Mouse (Mus musculus) mouse embryonic stem cell (cell line): ENCODE measurements around the gene Myh14.

Experiments
- in situ Hi-C, 2 experiments: fragments of 300-500 bp; cut with MboI; formaldehyde crosslinking; loops; 1 replicate in 1 of 2; 3 replicates in 1 of 2; pipeline ENCODE4 v1.14.3; 2019 to 2020; ENCODE audit warnings: low sequenced_read_pairs in 2 of 2, low pct_unique_long_range_greater_than_20kb in 1 of 2, mixed read lengths in 1 of 2; ENCODE audit not compliant: unreplicated experiment in 1 of 2

Gene Myh14

GRCm38 (mm10) chr7:44645951-44646350 is 24.7 kb downstream of the Myh14 start:
- in situ Hi-C loops, result loop anchor here in 1 of 2 experiments (25.0 kb wide), 1 partner anchor 384 kb away; the partner anchor contains the start of genes Acp4 and Gm15517

DNA sequence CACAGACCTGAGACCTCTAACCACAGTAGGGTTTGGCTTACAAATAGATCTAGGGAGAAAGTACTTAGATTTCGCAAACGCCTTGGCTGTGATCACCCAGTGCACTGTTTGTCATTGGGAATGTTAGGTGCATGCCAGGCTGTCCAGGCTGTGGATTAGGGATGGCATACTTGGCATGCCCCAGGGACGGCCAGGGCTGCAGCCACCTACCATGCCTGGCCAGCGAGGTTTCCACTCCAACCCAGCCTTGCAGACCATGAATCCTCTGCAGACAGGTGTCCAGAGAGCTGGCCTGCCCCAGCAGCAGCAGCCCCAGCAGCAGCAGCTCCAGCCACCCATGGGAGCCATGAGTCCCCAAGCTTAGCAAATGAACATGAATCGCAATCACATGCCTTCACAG is 25.4 kb downstream of the Myh14 start:
- in situ Hi-C loops, result loop anchor here in 1 of 2 experiments (25.0 kb wide), 1 partner anchor 383 kb away; the partner anchor contains the start of genes Acp4 and Gm15517

- in situ Hi-C loops, result loop anchor here in 1 of 2 experiments (5.0 to 25.0 kb wide), 2 partner anchors 135 to 380 kb away; partner anchors contain the start of genes Acp4 and Gm15517
Measured at GRCm38 (mm10) chr7:44641887-44642286, 28.8 kb downstream of the Myh14 start.

DNA sequence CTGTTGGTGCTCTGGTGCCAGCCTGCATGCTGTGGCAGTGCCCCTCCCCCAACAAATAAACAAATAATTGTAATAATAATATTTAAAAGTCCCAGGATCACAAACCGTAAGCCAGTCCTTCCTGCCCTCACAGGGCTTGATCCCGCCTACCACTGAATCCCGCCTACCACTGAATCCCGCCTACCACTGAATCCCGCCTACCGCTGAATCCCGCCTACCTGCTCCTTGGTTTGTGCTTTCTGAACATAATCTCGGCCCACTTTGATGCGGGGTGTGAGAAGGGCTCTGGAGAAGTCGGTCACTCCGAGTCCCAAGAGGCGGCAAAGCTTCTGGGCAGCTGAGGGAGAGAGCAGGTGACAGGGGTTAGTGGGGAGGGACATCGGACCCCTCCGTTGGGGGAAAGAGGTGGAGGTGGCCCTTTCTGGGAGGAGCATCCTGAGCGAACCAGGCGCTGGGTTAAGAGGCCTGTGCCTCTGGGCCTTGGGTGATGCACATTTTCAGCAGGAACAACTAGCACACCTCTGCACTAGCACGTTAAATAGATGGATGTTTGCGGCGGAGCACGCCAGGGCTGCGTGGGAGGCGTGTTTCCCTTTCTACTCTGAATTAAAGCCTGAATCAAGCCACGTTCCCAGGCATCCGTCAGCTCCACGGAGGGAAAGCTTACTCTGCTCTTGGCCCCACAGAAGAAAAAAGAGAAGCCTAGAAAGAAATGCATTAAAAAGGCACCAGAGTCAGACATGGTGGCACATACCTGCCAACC is 29.6 kb downstream of the Myh14 start:
- in situ Hi-C loops, result loop anchor here in 1 of 2 experiments (5.0 to 25.0 kb wide), 2 partner anchors 134 to 379 kb away; partner anchors contain the start of genes Acp4 and Gm15517

- in situ Hi-C loops, result loop anchor here in 1 of 2 experiments (25.0 kb wide), 1 partner anchor 376 kb away; the partner anchor contains the start of genes Acp4 and Gm15517
Measured at GRCm38 (mm10) chr7:44638663-44639062, 32.0 kb downstream of the Myh14 start.

GRCm38 (mm10) chr7:44636684-44637083 is 34.0 kb downstream of the Myh14 start:
- in situ Hi-C loops, result loop anchor here in 1 of 2 experiments (25.0 kb wide), 1 partner anchor 374 kb away; the partner anchor contains the start of genes Acp4 and Gm15517

- in situ Hi-C loops, result loop anchor here in 1 of 2 experiments (5.0 to 25.0 kb wide), 2 partner anchors 66 to 371 kb away; partner anchors contain the start of genes Acp4 and Gm15517
Measured at GRCm38 (mm10) chr7:44633407-44633806, 37.2 kb downstream of the Myh14 start.

DNA sequence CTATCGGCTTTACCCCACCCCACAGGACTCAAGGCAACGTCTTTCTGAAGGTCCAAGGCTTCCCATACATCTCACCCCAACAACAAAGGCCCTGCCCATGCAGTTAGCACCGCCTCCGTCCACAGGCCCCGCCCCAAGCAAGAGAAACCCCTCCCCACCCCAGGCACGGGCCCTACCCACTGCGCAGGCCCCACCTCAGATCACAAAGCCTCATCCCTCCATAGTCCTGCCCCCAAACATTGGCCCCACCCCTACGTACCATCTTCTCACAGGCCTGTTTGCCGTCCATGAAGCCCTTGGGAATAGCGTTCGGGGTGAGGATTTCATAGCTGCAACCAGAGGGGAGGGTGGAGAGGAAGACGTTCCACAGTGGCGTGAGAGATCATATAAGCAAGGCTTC is 38.0 kb downstream of the Myh14 start:
- in situ Hi-C loops, result loop anchor here in 1 of 2 experiments (5.0 to 25.0 kb wide), 2 partner anchors 65 to 370 kb away; partner anchors contain the start of genes Acp4 and Gm15517

DNA sequence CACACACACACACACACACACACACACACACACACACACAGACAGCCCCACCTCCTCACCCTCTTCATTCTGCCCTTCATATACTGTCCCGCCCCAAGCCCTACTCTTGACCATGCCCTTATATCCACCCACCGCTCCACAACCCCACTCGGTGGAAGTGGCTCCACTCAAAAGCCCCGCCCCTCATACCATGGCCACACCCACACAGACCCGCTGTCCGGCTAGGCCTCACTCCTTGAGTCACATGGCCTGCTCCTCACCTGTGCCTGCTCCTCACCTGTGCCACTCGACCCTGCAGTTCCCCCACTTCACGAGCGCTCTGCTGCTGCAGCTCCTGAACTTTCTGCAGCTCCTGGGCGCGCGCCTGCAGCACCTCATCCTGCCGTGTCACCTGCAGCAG is 40.2 kb downstream of the Myh14 start:
- in situ Hi-C loops, result loop anchor here in 1 of 2 experiments (5.0 to 25.0 kb wide), 2 partner anchors 63 to 368 kb away; partner anchors contain the start of genes Acp4 and Gm15517

- in situ Hi-C loops, result loop anchor here in 1 of 2 experiments (25.0 kb wide), 1 partner anchor 366 kb away; the partner anchor contains the start of genes Acp4 and Gm15517
Measured at GRCm38 (mm10) chr7:44628402-44629034, 42.1 kb downstream of the Myh14 start.

DNA sequence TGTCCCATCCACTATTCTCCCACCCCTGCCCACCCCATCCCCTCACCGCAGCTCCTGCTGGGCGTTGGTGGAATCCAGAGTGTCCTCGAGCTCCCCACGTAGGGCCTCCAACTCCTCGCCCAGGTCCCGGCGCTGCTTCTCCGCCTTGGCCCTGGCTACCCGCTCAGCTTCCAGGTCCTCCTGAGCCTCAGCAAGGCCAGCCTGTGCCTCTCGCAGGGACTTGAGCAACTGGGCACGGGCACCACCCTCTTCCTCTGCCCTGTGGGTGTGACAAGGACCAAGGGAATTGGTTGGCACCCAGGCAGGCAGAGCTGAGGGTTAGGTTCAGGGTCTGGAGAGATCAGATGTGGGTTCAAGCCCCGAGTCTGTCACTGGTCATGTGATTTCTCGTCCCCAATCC is 43.7 kb downstream of the Myh14 start:
- in situ Hi-C loops, result loop anchor here in 1 of 2 experiments (25.0 kb wide), 1 partner anchor 365 kb away; the partner anchor contains the start of genes Acp4 and Gm15517

GRCm38 (mm10) chr7:44626068-44626385 is 44.6 kb downstream of the Myh14 start:
- in situ Hi-C loops, result loop anchor here in 1 of 2 experiments (25.0 kb wide), 1 partner anchor 364 kb away; the partner anchor contains the start of genes Acp4 and Gm15517

DNA sequence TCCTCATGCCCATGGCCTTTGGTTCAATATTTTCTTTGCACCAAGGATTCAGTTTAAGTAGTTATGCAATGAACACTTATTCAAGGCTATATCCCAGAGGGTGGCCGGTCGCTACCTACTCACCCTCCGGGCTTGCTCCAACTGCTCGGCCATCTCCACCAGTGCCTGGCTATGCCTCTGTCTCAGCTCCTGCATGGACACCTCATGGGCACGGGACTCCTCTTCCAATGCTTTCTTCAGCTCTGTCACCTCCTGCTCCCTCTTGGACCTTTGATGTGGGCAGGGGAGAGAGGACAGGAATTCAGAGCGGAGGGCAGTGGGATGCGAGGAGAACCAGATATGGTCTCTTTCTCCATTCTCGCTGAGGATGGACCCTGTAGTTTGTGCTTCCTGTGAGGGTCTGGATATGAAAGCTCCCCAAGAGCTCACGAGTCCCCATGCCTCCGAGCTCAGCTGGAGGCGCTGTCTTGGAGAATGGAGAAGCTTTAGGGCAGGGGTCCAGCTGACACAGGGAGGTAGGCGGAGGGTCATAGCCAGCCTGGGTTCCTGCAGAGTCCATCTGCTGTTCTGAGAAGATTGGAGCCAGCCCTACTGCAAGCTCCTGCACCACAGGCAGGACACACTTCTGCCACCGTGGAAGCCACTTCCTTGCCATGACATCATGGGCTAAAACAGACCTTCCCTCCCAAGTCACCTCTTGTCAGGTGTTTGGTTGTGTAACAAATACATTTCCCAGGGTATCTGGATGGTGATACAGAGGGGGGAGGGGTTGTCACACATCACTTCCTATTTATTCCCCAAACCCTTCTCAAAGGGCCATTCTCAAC is 45.2 kb downstream of the Myh14 start:
- in situ Hi-C loops, result loop anchor here in 1 of 2 experiments (25.0 kb wide), 1 partner anchor 363 kb away; the partner anchor contains the start of genes Acp4 and Gm15517

DNA sequence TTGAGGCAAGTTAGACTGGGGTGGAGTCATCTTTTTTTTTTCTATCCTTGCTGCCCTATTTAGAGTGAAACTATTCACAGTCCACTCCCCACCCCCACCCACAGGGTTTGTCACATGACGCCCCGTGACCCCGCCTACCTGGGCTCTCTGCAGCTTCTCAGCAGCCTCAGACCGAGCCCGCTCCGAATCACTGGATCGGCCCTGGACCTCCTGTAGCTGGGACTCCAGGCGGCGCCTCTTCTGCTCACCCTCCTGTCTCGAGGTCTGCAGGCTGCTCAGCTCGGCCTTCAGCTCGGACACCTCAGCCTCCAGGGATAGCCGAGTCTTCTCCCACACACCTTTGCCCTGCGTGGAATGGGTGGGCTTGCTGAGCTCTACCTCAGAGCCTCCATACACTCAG is 45.8 kb downstream of the Myh14 start:
- in situ Hi-C loops, result loop anchor here in 1 of 2 experiments (25.0 kb wide), 1 partner anchor 363 kb away; the partner anchor contains the start of genes Acp4 and Gm15517

DNA sequence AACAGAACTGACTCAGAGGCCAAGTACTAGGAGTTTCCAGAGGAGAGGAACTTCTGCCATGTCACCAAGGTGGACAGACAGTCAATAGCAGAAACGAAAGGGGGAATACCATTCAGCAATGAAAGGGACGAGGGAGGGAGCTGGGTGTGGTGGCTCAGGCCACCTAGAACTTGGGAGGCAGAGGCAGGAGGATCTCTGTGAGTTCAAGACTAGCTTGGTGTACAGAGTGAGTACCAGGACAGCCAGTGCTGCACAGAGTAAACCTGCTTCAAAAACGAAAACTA is 46.2 kb downstream of the Myh14 start:
- in situ Hi-C loops, result no loop called here

GRCm38 (mm10) chr7:44623714-44624542 is 46.7 kb downstream of the Myh14 start:
- in situ Hi-C loops, result no loop called here

DNA sequence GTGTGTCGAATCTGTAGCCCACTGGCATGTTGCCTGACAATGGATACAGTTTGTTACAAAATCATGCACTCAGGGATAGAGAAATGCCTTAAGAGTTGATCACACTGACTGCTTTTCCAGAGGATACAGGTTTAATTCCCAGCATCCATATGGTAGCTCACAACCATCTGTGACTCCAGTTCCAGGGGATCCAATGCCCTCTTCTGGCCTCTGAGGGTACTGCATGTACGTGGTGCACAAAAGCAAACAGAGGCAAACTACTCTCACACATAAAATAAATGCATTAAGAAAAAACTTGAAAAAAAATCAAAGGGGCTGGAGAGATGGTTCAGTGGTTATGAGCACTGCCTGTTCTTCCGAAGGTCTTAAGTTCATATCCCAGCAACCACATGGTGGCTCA is 53.6 kb downstream of the Myh14 start:
- in situ Hi-C loops, result no loop called here
